Mouse (Mus musculus) forebrain, embryonic 11.5 days (tissue): ENCODE data around the gene Marveld2. TPM values are rescaled to one million over a fixed set of nuclear protein-coding genes. Genes with fewer than 3 reads are reported as not detected.

Source experiments
- ATAC-seq: fragments of 200-750 bp; cut with Nextera tagmentation; replicated peaks from 2 replicates; pipeline ENCODE4 v1.8.0; 2017; ENCODE audit warnings: moderate TSS enrichment; ENCODE audit not compliant: low FRiP score
- DNase-seq: peaks from one replicate; pipeline ENCODE4 v3.0.0-alpha.2; 2017; ENCODE audit warnings: low spot score
- H3K27ac ChIP-seq: fragments of 300-500 bp; sonication (generic); 2 replicates; pipeline ENCODE4 v1.5.1; 2014; ENCODE audit warnings: low read depth, low read length
- H3K27me3 ChIP-seq: fragments of 300-500 bp; sonication (generic); 2 replicates; pipeline ENCODE4 v1.6.1; 2014; ENCODE audit warnings: mild to moderate bottlenecking, low read length, mixed read lengths; ENCODE audit not compliant: control insufficient read depth, insufficient read depth
- H3K36me3 ChIP-seq: fragments of 300-500 bp; sonication (generic); 2 replicates; pipeline ENCODE4 v1.6.1; 2014; ENCODE audit warnings: mild to moderate bottlenecking, low read length, moderate library complexity, mixed read lengths; ENCODE audit not compliant: control insufficient read depth, insufficient read depth
- H3K4me1 ChIP-seq: fragments of 300-500 bp; sonication (generic); replicated peaks from 2 replicates; pipeline ENCODE4 v1.6.1; 2014; ENCODE audit warnings: low read length, mixed read lengths; ENCODE audit not compliant: control insufficient read depth, insufficient read depth
- H3K4me2 ChIP-seq: fragments of 300-500 bp; sonication (generic); 2 replicates; pipeline ENCODE4 v1.6.1; 2014; ENCODE audit warnings: low read depth, mild to moderate bottlenecking, low read length, moderate library complexity, mixed read lengths; ENCODE audit not compliant: severe bottlenecking
- H3K4me3 ChIP-seq: fragments of 300-500 bp; sonication (generic); 2 replicates; pipeline ENCODE4 v1.5.1; 2014; ENCODE audit warnings: low read depth, low read length
- H3K9ac ChIP-seq: fragments of 300-500 bp; sonication (generic); 2 replicates; pipeline ENCODE4 v1.6.1; 2014; ENCODE audit warnings: low read length
- H3K9me3 ChIP-seq: fragments of 300-500 bp; sonication (generic); 2 replicates; pipeline ENCODE4 v1.6.1; 2016; ENCODE audit warnings: low read length, mixed read lengths; ENCODE audit not compliant: control insufficient read depth
- WGBS: fragments of 180-500 bp; shearing (Covaris S2); extraction: QIAGEN DNeasy Blood & Tissue Kit; methylation state at CpG from one replicate; pipeline ENCODE4 v1.1.7; 2014; 5-methylcytosine and 5-hydroxymethylcytosine counted together
- polyA plus RNA-seq: library from polyadenylated mRNA; unstranded; fragments of >200 nt; fragmentation: Nextera tagmentation; extraction: Ambion mirVana; gene quantifications from 2 replicates; pipeline ENCODE4 v1.2.1, GENCODE M21; 2014

The Marveld2 gene
- polyA plus RNA-seq, 1 experiment from 2014 or later: 2.7 TPM

DNA sequence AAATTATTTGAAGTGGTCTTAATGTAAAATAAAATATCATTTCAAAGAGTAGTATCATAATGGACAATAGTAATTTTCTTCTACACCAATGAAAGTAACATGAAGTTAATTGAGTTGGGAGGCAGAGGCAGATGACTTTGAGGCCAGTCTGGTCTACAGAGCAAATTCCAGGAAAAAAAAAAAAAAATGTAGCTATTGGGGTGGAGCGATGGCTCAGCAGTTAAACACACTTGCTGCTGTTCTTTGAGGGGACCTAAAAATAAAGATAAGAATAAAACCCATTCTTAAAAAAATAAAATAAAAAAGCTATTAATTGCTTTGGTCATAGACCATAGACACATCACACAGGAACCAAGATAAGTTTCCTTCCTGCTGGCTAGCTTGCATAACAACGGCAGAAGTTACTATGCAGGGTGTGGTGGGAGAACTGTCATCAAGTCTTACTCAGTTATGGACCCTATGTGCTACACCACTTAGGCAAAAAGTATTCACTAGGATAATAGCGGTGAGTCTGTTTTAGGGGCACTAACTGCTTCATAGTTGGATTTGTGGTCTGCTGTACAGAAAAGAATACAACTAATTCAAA, 17.4 kb upstream of the Marveld2 start:
- no peak overlapping the region for H3K4me3 ChIP-seq
- no peak overlapping the region for H3K4me2 ChIP-seq
- H3K4me1 ChIP-seq: no peaks in the 10 kb centered on the region
- H3K27me3 ChIP-seq: no peaks in the 10 kb centered on the region
- H3K9me3 ChIP-seq: no peaks in the 10 kb centered on the region
- ATAC-seq (no peak), DNase-seq (no peak)
- no peak overlapping the region for H3K27ac ChIP-seq
- no peak overlapping the region for H3K9ac ChIP-seq
- H3K36me3 ChIP-seq: peaks cover 3% of the 10 kb centered on the region; the same call in 1 of the 2 replicates
- 91% methylated on average over 3 of the region's 3 CpGs for WGBS

DNA sequence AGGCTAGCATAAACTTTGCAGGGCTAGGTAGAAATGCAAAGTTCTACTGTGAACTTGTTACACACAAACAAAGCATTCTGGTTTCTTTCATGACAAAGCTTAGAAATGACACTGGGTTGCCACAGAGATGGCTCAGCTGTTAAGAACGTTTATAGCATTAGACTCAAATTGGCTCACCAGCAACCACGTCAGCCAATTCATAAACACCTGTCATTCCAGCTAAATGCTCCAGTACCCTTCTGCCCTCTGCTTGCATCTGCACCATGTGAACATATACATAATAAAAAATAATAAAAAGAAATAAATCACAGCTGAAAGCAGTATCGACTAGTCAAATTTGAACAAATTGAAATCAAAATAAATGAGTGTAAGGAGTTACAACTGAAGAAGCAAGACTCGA, 5.5 kb upstream of the Marveld2 start:
- no peak overlapping the region for H3K27ac ChIP-seq
- no peaks in the 10 kb centered on the region for H3K9me3 ChIP-seq
- no peaks in the 10 kb centered on the region for H3K4me1 ChIP-seq
- peaks cover 4% of the 10 kb centered on the region; the same call in 1 of the 2 replicates for H3K36me3 ChIP-seq
- no peak for ATAC-seq
- DNase-seq: no peak
- H3K27me3 ChIP-seq: no peaks in the 10 kb centered on the region
- no peak overlapping the region for H3K4me2 ChIP-seq
- no peak overlapping the region for H3K9ac ChIP-seq
- H3K4me3 ChIP-seq: no peak overlapping the region
- 92% methylated on average over 4 of the region's 4 CpGs for WGBS

DNA sequence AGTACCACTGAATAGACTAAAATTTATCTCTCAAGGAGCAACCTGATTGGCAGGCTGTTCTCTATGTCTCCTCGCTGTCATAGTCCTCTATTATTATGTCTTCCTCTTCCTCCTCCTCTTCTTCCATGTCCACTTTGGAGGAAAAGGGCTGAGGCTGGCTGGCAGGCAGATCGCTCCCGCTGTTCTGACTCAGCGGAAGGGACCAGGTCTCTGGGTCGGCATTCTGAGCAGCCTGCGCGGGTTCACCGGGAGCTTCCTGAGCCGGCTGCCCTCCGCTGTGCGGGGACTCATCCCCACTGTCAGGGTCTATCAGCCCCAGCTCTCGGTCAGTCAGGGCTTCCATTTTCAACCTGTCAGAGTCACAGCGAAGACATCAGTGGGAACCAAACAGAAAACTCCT, 812 bp upstream of the Marveld2 start:
- Histone ChIP-seq H3K4me1 (peaks cover 5% of the 10 kb centered on the region), H3K4me2 (no peak overlapping the region), H3K4me3 (no peak overlapping the region), H3K9ac (no peak overlapping the region), H3K27ac (no peak overlapping the region), H3K27me3 (peaks cover 6% of the 10 kb centered on the region), H3K9me3 (no peaks in the 10 kb centered on the region), H3K36me3 (peaks cover 4% of the 10 kb centered on the region; the same call in 1 of the 2 replicates)
- DNase-seq (no peak), ATAC-seq (no peak)
- 83% methylated on average over 13 of the region's 13 CpGs for WGBS

DNA sequence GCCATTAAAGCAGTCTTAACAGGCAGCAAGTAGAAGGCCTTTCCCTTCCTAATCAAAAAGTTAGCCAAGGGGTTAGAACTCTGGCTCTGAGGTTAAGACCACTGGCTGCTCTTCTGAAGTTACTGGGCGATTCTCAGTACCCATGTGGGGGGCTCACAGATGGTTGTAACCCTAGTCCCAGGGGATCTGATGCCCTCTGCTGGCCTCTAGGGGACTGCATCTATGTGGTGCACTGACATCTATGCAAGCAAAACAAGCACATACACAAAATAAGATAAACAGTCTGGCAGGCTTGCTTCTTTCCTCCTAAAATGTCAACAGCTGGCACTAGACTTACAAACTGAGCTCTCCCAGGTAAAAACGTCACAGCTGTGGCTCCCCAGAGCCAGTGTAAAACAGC, 3.9 kb downstream of the Marveld2 start:
- H3K9ac ChIP-seq: no peak overlapping the region
- no peak overlapping the region for H3K4me2 ChIP-seq
- H3K27ac ChIP-seq: no peak overlapping the region
- no peaks in the 10 kb centered on the region for H3K36me3 ChIP-seq
- peaks cover 6% of the 10 kb centered on the region for H3K27me3 ChIP-seq
- H3K9me3 ChIP-seq: 0 out of 2 replicates have a peak, but pooled peaks cover under 1% of the 10 kb centered on the region
- peaks cover 5% of the 10 kb centered on the region for H3K4me1 ChIP-seq
- H3K4me3 ChIP-seq: no peak overlapping the region
- 73% methylated on average over 2 of the region's 2 CpGs for WGBS
- ATAC-seq (no peak), DNase-seq (no peak)

DNA sequence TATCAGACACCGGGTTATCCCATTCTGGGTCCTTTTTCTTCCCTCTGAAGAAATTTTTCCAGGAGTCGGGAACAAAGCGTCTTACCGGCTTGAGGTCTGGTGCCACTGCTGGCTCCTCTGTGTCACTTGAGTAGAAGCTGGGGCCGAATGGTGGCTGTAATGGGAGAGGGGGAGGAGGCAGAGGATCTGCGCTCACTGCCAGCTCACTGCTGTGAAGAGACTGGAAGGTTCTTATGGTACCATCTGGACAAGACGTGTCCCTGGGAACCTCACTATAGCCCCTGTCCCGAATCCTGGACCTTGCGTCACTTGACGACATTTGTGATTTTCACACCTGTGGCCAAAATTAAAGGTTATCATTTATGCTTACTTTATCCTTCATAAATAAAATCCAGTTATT, 4.5 kb downstream of the Marveld2 start:
- no peaks in the 10 kb centered on the region for H3K36me3 ChIP-seq
- H3K4me2 ChIP-seq: no peak overlapping the region
- H3K9ac ChIP-seq: no peak overlapping the region
- WGBS: 93% methylated on average over 10 of the region's 10 CpGs
- peaks cover 6% of the 10 kb centered on the region for H3K27me3 ChIP-seq
- DNase-seq (no peak), ATAC-seq (no peak)
- 0 out of 2 replicates have a peak, but pooled peaks cover 2% of the 10 kb centered on the region for H3K9me3 ChIP-seq
- H3K27ac ChIP-seq: no peak overlapping the region
- no peak overlapping the region for H3K4me3 ChIP-seq
- H3K4me1 ChIP-seq: peaks cover 5% of the 10 kb centered on the region

DNA sequence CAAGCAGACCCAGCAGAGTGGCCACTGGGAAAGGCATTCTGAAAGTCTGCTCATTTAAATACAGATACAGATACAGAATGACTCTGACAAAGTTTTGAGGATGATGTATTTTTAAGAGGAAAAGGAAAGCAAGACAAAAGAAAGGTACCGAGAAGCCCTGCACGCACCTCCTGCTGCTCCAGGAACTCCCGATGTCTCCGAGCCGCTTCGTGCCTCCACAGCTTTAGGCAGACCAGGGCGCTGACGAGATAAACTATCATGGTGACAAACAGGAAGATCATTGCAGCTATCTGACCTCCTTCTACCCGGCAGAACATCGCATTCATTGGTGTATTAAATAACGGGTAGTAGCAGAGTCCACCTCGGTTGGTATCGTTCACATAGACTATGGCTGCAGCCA, 5.5 kb downstream of the Marveld2 start:
- H3K4me2 ChIP-seq: no peak overlapping the region
- ATAC-seq: no peak
- H3K4me3 ChIP-seq: no peak overlapping the region

DNA sequence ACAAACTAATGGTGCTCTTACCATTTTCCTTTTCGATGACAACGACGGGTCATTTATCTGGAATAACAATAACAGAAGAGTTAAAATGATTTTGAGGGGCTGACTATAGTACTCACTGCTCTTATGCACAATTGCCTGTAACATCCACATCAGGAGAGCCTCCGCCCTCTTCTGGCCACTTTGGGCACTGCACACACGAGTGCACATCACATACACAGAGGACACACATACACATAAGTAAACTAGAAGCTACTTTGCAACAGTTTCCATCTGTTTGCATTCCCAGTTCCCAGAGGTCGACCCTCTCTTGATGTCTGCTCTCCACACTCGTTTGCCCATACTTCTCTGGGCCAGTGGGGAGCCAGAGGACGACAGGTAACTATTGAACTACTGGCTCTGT, 9.0 kb downstream of the Marveld2 start:
- no peaks in the 10 kb centered on the region for H3K4me1 ChIP-seq
- WGBS: 87% methylated on average over 8 of the region's 8 CpGs
- H3K9me3 ChIP-seq: 0 out of 2 replicates have a peak, but pooled peaks cover 2% of the 10 kb centered on the region

More for the DNA sequence above, 5.5 kb downstream of the Marveld2 start:
- Histone ChIP-seq H3K27ac (no peak overlapping the region), H3K27me3 (0 out of 2 replicates have a peak, but pooled peaks cover 2% of the 10 kb centered on the region), H3K9ac (no peak overlapping the region), H3K9me3 (0 out of 2 replicates have a peak, but pooled peaks cover 2% of the 10 kb centered on the region), H3K36me3 (no peaks in the 10 kb centered on the region), H3K4me1 (no peaks in the 10 kb centered on the region; the same call in 1 of the 2 replicates)
- no peak for DNase-seq
- WGBS: 94% methylated on average over 13 of the region's 13 CpGs

DNA sequence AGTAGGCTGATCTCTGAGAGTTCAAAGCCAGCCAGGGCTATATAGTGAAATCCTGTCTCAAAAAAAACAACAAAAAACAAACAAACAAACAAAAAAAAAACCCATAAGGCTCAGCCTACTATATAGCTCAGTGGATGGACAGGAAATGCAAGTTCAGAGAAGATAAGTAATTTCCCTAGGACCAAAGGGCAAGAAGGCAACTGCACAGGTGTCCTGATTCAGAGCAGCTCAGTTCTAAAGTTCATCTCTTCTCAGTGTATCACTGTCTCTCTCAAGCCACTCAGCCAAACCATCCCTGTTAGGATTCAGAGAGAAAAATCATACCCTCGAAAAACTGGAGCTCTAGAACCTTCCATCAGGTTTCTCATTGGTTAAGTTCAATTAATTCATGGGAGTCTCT, 10.9 kb downstream of the Marveld2 start:
- 77% methylated on average over 1 of the region's 1 CpGs for WGBS
- H3K4me1 ChIP-seq: no peaks in the 10 kb centered on the region
- H3K27me3 ChIP-seq: no peaks in the 10 kb centered on the region
- H3K9ac ChIP-seq: no peak overlapping the region
- DNase-seq (no peak), ATAC-seq (no peak)
- no peak overlapping the region for H3K4me2 ChIP-seq
- H3K27ac ChIP-seq: no peak overlapping the region
- no peaks in the 10 kb centered on the region for H3K36me3 ChIP-seq
- 0 out of 2 replicates have a peak, but pooled peaks cover 2% of the 10 kb centered on the region for H3K9me3 ChIP-seq
- no peak overlapping the region for H3K4me3 ChIP-seq

More for the DNA sequence above, 9.0 kb downstream of the Marveld2 start:
- no peak overlapping the region for H3K27ac ChIP-seq
- ATAC-seq (no peak), DNase-seq (no peak)
- H3K4me3 ChIP-seq: no peak overlapping the region
- no peaks in the 10 kb centered on the region for H3K36me3 ChIP-seq
- no peak overlapping the region for H3K9ac ChIP-seq
- no peak overlapping the region for H3K4me2 ChIP-seq
- no peaks in the 10 kb centered on the region for H3K27me3 ChIP-seq

DNA sequence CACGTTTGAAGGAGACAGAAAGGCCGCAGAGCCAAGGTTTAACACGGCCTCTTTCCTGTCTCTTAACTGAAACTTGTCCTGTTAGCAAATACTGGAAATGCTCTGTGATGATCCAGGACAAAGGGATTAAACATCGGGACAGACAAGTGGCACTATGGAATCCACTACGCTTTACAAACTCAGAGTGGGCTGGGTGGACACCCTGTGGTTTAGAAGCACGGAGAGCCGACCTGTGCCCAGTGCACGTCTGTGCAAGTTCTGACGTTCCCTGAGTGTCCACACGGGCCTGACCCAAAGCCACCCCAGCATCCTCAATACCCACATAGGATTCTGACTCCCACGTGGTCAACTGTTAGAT, 13.1 kb downstream of the Marveld2 start:
- no peak overlapping the region for H3K4me3 ChIP-seq
- no peak for ATAC-seq
- no peaks in the 10 kb centered on the region for H3K4me1 ChIP-seq
- no peaks in the 10 kb centered on the region for H3K27me3 ChIP-seq
- DNase-seq: no peak
- no peak overlapping the region for H3K9ac ChIP-seq
- no peak overlapping the region for H3K27ac ChIP-seq
- WGBS: 91% methylated on average over 11 of the region's 11 CpGs
- no peaks in the 10 kb centered on the region for H3K36me3 ChIP-seq
- 0 out of 2 replicates have a peak, but pooled peaks cover 2% of the 10 kb centered on the region for H3K9me3 ChIP-seq
- H3K4me2 ChIP-seq: no peak overlapping the region
